Mouse (Mus musculus) liver (tissue): ENCODE measurements around the gene Slc6a11.

Experiments
- DNase-seq: peaks from one replicate; pipeline ENCODE4 v3.0.0-alpha.2; 2020; ENCODE audit warnings: mixed read lengths

The Slc6a11 gene

GRCm38 (mm10) chr6:114182366-114183179 lies 51.5 kb downstream of the Slc6a11 start:
- DNase-seq, result no peak

GRCm38 (mm10) chr6:114187121-114187520 lies 56.1 kb downstream of the Slc6a11 start:
- DNase-seq, result peak; percentile 6

GRCm38 (mm10) chr6:114188869-114189268 lies 57.8 kb downstream of the Slc6a11 start:
- no peak for DNase-seq

- no peak for DNase-seq
Observed at GRCm38 (mm10) chr6:114195998-114196397, 65.0 kb downstream of the Slc6a11 start.

GRCm38 (mm10) chr6:114199200-114199845 lies 68.3 kb downstream of the Slc6a11 start:
- no peak for DNase-seq

GRCm38 (mm10) chr6:114204557-114204956 lies 73.5 kb downstream of the Slc6a11 start:
- DNase-seq, result no peak

GRCm38 (mm10) chr6:114208296-114208695 lies 77.3 kb downstream of the Slc6a11 start:
- no peak for DNase-seq

- DNase-seq, result no peak
Observed at GRCm38 (mm10) chr6:114214393-114214792, 83.4 kb downstream of the Slc6a11 start.

GRCm38 (mm10) chr6:114216741-114217414 lies 85.8 kb downstream of the Slc6a11 start:
- no peak for DNase-seq

- no peak for DNase-seq
Observed at GRCm38 (mm10) chr6:114224399-114224798, 93.4 kb downstream of the Slc6a11 start.

- no peak for DNase-seq
Observed at GRCm38 (mm10) chr6:114227378-114227777, 96.3 kb downstream of the Slc6a11 start.

GRCm38 (mm10) chr6:114228196-114228595 lies 97.2 kb downstream of the Slc6a11 start:
- no peak for DNase-seq

- DNase-seq, result no peak
Observed at GRCm38 (mm10) chr6:114238892-114239644, 108.0 kb downstream of the Slc6a11 start.

- no peak for DNase-seq
Observed at GRCm38 (mm10) chr6:114245665-114246064, 114.6 kb downstream of the Slc6a11 start.

- peak; percentile 63 for DNase-seq
Observed at GRCm38 (mm10) chr6:114250311-114250710, 119.3 kb downstream of the Slc6a11 start.

GRCm38 (mm10) chr6:114254927-114255326 lies 123.9 kb downstream of the Slc6a11 start:
- no peak for DNase-seq

- no peak for DNase-seq
Observed at GRCm38 (mm10) chr6:114257762-114258361, 126.8 kb downstream of the Slc6a11 start.

- no peak for DNase-seq
Observed at GRCm38 (mm10) chr6:114258661-114259193, 127.7 kb downstream of the Slc6a11 start.

- DNase-seq, result no peak
Observed at GRCm38 (mm10) chr6:114261609-114262008, 130.6 kb downstream of the Slc6a11 start.

GRCm38 (mm10) chr6:114264010-114264409 lies 133.0 kb downstream of the Slc6a11 start:
- no peak for DNase-seq

GRCm38 (mm10) chr6:114264426-114264825 lies 133.4 kb downstream of the Slc6a11 start:
- DNase-seq, result peak; percentile 6

GRCm38 (mm10) chr6:114266273-114266672 lies 135.2 kb downstream of the Slc6a11 start:
- no peak for DNase-seq
